Mouse (Mus musculus): ENCODE measurements around the gene Rhog. TPM values are rescaled to one million over a fixed set of nuclear protein-coding genes. Genes with fewer than 3 reads are reported as not detected.

Gene Rhog
- polyA plus RNA-seq, 1 experiment from 2014 or later, result 71.9 TPM

GRCm38 (mm10) chr7:102233059-102233458 lies 22.8 kb downstream of the Rhog start:
- Histone ChIP-seq H3K4me3 (ENCODE audit: low read depth, low read length) (no peak overlapping the region), H3K36me3 (ENCODE audit: insufficient read depth) (peaks cover 50% of the 10 kb centered on the region), H3K9me3 (ENCODE audit: low read depth, low read length) (no peaks in the 10 kb centered on the region), H3K27ac (ENCODE audit: low read depth) (no peak overlapping the region), H3K4me2 (no peak overlapping the region), H3K27me3 (ENCODE audit: insufficient read depth, low read length) (no peaks in the 10 kb centered on the region), H3K4me1 (ENCODE audit: insufficient read depth) (no peaks in the 10 kb centered on the region), H3K9ac (no peak overlapping the region)
- no peak for TF ChIP-seq CTCF (IDR thresholded peaks at IDR 0.05; ENCODE audit: low read depth)
- 68% methylated on average over 4 of the region's 4 CpGs for WGBS
- ATAC-seq (ENCODE audit: insufficient read depth) (no peak), DNase-seq (no peak)

GRCm38 (mm10) chr7:102229814-102230213 lies 26.0 kb downstream of the Rhog start:
- ATAC-seq (ENCODE audit: insufficient read depth) (no peak), DNase-seq (no peak)
- Histone ChIP-seq H3K27me3 (ENCODE audit: insufficient read depth, low read length) (no peaks in the 10 kb centered on the region), H3K4me1 (ENCODE audit: insufficient read depth) (no peaks in the 10 kb centered on the region), H3K4me3 (ENCODE audit: low read depth, low read length) (no peak overlapping the region), H3K4me2 (no peak overlapping the region), H3K9me3 (ENCODE audit: low read depth, low read length) (no peaks in the 10 kb centered on the region), H3K9ac (no peak overlapping the region), H3K36me3 (ENCODE audit: insufficient read depth) (peaks cover 37% of the 10 kb centered on the region; the same call in 1 of the 2 replicates), H3K27ac (ENCODE audit: low read depth) (no peak overlapping the region)
- no peak for TF ChIP-seq CTCF (IDR thresholded peaks at IDR 0.05; ENCODE audit: low read depth)
- WGBS, result 74% methylated on average over 6 of the region's 6 CpGs

- no peak for TF ChIP-seq CTCF (IDR thresholded peaks at IDR 0.05; ENCODE audit: low read depth)
- Histone ChIP-seq H3K9ac (no peak overlapping the region), H3K4me3 (ENCODE audit: low read depth, low read length) (no peak overlapping the region), H3K4me1 (ENCODE audit: insufficient read depth) (0 out of 2 replicates have a peak, but pooled peaks cover 6% of the 10 kb centered on the region), H3K4me2 (no peak overlapping the region), H3K27ac (ENCODE audit: low read depth) (no peak overlapping the region), H3K9me3 (ENCODE audit: low read depth, low read length) (no peaks in the 10 kb centered on the region), H3K36me3 (ENCODE audit: insufficient read depth) (peaks cover 33% of the 10 kb centered on the region; the same call in 1 of the 2 replicates), H3K27me3 (ENCODE audit: insufficient read depth, low read length) (no peaks in the 10 kb centered on the region)
- no peak for ATAC-seq (ENCODE audit: insufficient read depth)
- 76% methylated on average over 4 of the region's 4 CpGs for WGBS
- no peak for DNase-seq
These were observed 27.7 kb downstream of the Rhog start for GRCm38 (mm10) chr7:102228049-102228670.

- H3K36me3 ChIP-seq (ENCODE audit: insufficient read depth), result peaks cover 25% of the 10 kb centered on the region; the same call in 1 of the 2 replicates
- DNase-seq, result no peak
- H3K9me3 ChIP-seq (ENCODE audit: low read depth, low read length), result no peaks in the 10 kb centered on the region
- no peak overlapping the region for H3K9ac ChIP-seq
- H3K4me1 ChIP-seq (ENCODE audit: insufficient read depth), result 0 out of 2 replicates have a peak, but pooled peaks cover 6% of the 10 kb centered on the region
- no peak overlapping the region for H3K27ac ChIP-seq (ENCODE audit: low read depth)
- H3K4me3 ChIP-seq (ENCODE audit: low read depth, low read length), result no peak overlapping the region
- TF ChIP-seq CTCF (IDR thresholded peaks at IDR 0.05; ENCODE audit: low read depth), result no peak
- WGBS, result 83% methylated on average over 6 of the region's 6 CpGs
- ATAC-seq (ENCODE audit: insufficient read depth), result no peak
- H3K4me2 ChIP-seq, result no peak overlapping the region
- no peaks in the 10 kb centered on the region for H3K27me3 ChIP-seq (ENCODE audit: insufficient read depth, low read length)
These were observed 29.8 kb downstream of the Rhog start for GRCm38 (mm10) chr7:102226051-102226450.

- WGBS, result 70% methylated on average over 5 of the region's 5 CpGs
- H3K4me3 ChIP-seq (ENCODE audit: low read depth, low read length), result 0 out of 2 replicates have a peak overlapping the region, but pooled peaks have one; percentile 73
These were observed 31.7 kb downstream of the Rhog start for GRCm38 (mm10) chr7:102223883-102224738.

GRCm38 (mm10) chr7:102222830-102223556 lies 32.9 kb downstream of the Rhog start:
- Histone ChIP-seq H3K36me3 (ENCODE audit: insufficient read depth) (peaks cover 19% of the 10 kb centered on the region; the same call in 1 of the 2 replicates), H3K27me3 (ENCODE audit: insufficient read depth, low read length) (no peaks in the 10 kb centered on the region), H3K9me3 (ENCODE audit: low read depth, low read length) (no peaks in the 10 kb centered on the region), H3K4me1 (ENCODE audit: insufficient read depth) (0 out of 2 replicates have a peak, but pooled peaks cover 6% of the 10 kb centered on the region), H3K4me2 (peak overlapping the region; percentile 77), H3K4me3 (ENCODE audit: low read depth, low read length) (peak overlapping the region; percentile 73), H3K9ac (peak overlapping the region; percentile 70), H3K27ac (ENCODE audit: low read depth) (peak overlapping the region; percentile 75)
- no peak for TF ChIP-seq CTCF (IDR thresholded peaks at IDR 0.05; ENCODE audit: low read depth)
- 1% methylated on average over 31 of the region's 31 CpGs for WGBS
- ATAC-seq (ENCODE audit: insufficient read depth) (peak; percentile 92), DNase-seq (peak; percentile 89)

More at GRCm38 (mm10) chr7:102223883-102224738, 31.7 kb downstream of the Rhog start:
- Histone ChIP-seq H3K4me1 (ENCODE audit: insufficient read depth) (0 out of 2 replicates have a peak, but pooled peaks cover 6% of the 10 kb centered on the region), H3K4me2 (peak overlapping the region; percentile 77), H3K9me3 (ENCODE audit: low read depth, low read length) (no peaks in the 10 kb centered on the region), H3K27me3 (ENCODE audit: insufficient read depth, low read length) (no peaks in the 10 kb centered on the region), H3K9ac (no peak overlapping the region), H3K27ac (ENCODE audit: low read depth) (peak overlapping the region; percentile 24; the same call in 1 of the 2 replicates), H3K36me3 (ENCODE audit: insufficient read depth) (peaks cover 21% of the 10 kb centered on the region; the same call in 1 of the 2 replicates)
- no peak for DNase-seq
- ATAC-seq (ENCODE audit: insufficient read depth), result no peak
- no peak for TF ChIP-seq CTCF (IDR thresholded peaks at IDR 0.05; ENCODE audit: low read depth)
